Mouse (Mus musculus) olfactory bulb, adult 2 months (tissue): Measurements from ENCODE around the gene F9. TPM values are rescaled to one million over a fixed set of nuclear protein-coding genes. Genes with fewer than 3 reads are reported as not detected.
"Not testable (repeated sequence)": the region's sequence is repeated elsewhere in the genome, so short reads cannot be mapped to it uniquely, and the experiment has no call there.

Experiments used
- H3K27ac ChIP-seq: fragments of 200-500 bp; 2 replicates; pipeline ENCODE4 v1.5.1; 2012; ENCODE audit warnings: low read depth, low read length; ENCODE audit not compliant: insufficient read depth
- H3K4me1 ChIP-seq: fragments of 200-500 bp; 2 replicates; pipeline ENCODE4 v1.6.1; 2012; ENCODE audit warnings: low read length; ENCODE audit not compliant: control insufficient read depth, insufficient read depth
- H3K4me3 ChIP-seq: fragments of 200-500 bp; 2 replicates; pipeline ENCODE4 v1.5.1; 2012; ENCODE audit warnings: mild to moderate bottlenecking, low read depth, low read length, moderate library complexity; ENCODE audit not compliant: insufficient read depth
- CTCF ChIP-seq: fragments of 200-500 bp; IDR thresholded peaks from 2 replicates; pipeline ENCODE4 v1.5.1; 2012; ENCODE audit warnings: low read depth, mild to moderate bottlenecking, low read length, moderate library complexity; ENCODE audit not compliant: insufficient read depth
- POLR2A ChIP-seq: fragments of 200-500 bp; IDR thresholded peaks from 2 replicates; pipeline ENCODE4 v1.6.1; 2012; ENCODE audit warnings: mild to moderate bottlenecking, low read depth, low read length, moderate library complexity; ENCODE audit not compliant: insufficient read depth
- WGBS: fragments of 180-500 bp; shearing (Covaris S2); methylation state at CpG from one replicate; pipeline ENCODE4 v1.1.7; 2018; 5-methylcytosine and 5-hydroxymethylcytosine counted together
- polyA plus RNA-seq: library from polyadenylated mRNA; stranded (reverse); fragments of >200 nt; gene quantifications from 2 replicates; pipeline ENCODE4 v1.2.4, GENCODE M21; 2012; ENCODE audit warnings: low replicate concordance; ENCODE audit not compliant: missing spikeins, insufficient read depth, insufficient read length

F9 gene
- polyA plus RNA-seq, result not detected in 2 replicates

GRCm38 (mm10) chrX:59999221-60000083 lies at the start of gene F9:
Gene F9, plus strand, starts transcription at chrX:59999464.
- 87% methylated on average over 10 of the region's 10 CpGs for WGBS
- no peaks in the 10 kb centered on the region for H3K4me1 ChIP-seq

GRCm38 (mm10) chrX:59969767-59970166 lies 29.5 kb upstream of the F9 start:
- not testable (repeated sequence) for H3K27ac ChIP-seq, H3K4me3 ChIP-seq, H3K4me1 ChIP-seq

More at GRCm38 (mm10) chrX:59999221-60000083, at the start of gene F9:
- Histone ChIP-seq H3K4me3 (no peak within 1 kb of the TSS), H3K27ac (no peak within 1 kb of the TSS)
- TF ChIP-seq CTCF, result no peak
- TF ChIP-seq POLR2A, result no peak

GRCm38 (mm10) chrX:60000084-60000443 lies 800 bp downstream of the F9 start:
- no peaks in the 10 kb centered on the region for H3K4me1 ChIP-seq
- TF ChIP-seq POLR2A (no peak), CTCF (no peak)
- no peak overlapping the region for H3K27ac ChIP-seq
- H3K4me3 ChIP-seq, result no peak overlapping the region
- WGBS, result 80% methylated on average over 3 of the region's 3 CpGs

GRCm38 (mm10) chrX:60001461-60001860 lies 2.2 kb downstream of the F9 start:
- Histone ChIP-seq H3K4me3 (no peak overlapping the region), H3K27ac (no peak overlapping the region), H3K4me1 (no peaks in the 10 kb centered on the region)
- 86% methylated on average over 2 of the region's 2 CpGs for WGBS
- TF ChIP-seq CTCF, result no peak
- no peak for TF ChIP-seq POLR2A

GRCm38 (mm10) chrX:60013084-60013676 lies 13.9 kb downstream of the F9 start:
- no peak overlapping the region for H3K4me3 ChIP-seq
- TF ChIP-seq POLR2A (no peak), CTCF (no peak)
- H3K4me1 ChIP-seq, result no peaks in the 10 kb centered on the region
- H3K27ac ChIP-seq, result no peak overlapping the region

GRCm38 (mm10) chrX:60014588-60014987 lies 15.3 kb downstream of the F9 start:
- TF ChIP-seq CTCF, result no peak
- no peak for TF ChIP-seq POLR2A
- Histone ChIP-seq H3K4me1 (no peaks in the 10 kb centered on the region), H3K4me3 (no peak overlapping the region), H3K27ac (no peak overlapping the region)
- WGBS, result 84% methylated on average over 1 of the region's 1 CpGs

- 80% methylated on average over 4 of the region's 4 CpGs for WGBS
- TF ChIP-seq CTCF, result no peak
- TF ChIP-seq POLR2A, result no peak
- no peak overlapping the region for H3K27ac ChIP-seq
- no peak overlapping the region for H3K4me3 ChIP-seq
- no peaks in the 10 kb centered on the region for H3K4me1 ChIP-seq
These were observed 21.7 kb downstream of the F9 start for GRCm38 (mm10) chrX:60021007-60021406.

GRCm38 (mm10) chrX:60021595-60021994 lies 22.3 kb downstream of the F9 start:
- Histone ChIP-seq H3K4me1 (no peaks in the 10 kb centered on the region), H3K27ac (no peak overlapping the region), H3K4me3 (no peak overlapping the region)
- TF ChIP-seq POLR2A, result no peak
- no peak for TF ChIP-seq CTCF
- 76% methylated on average over 2 of the region's 2 CpGs for WGBS

- no peak overlapping the region for H3K27ac ChIP-seq
- 16% methylated on average over 3 of the region's 3 CpGs for WGBS
- no peak for TF ChIP-seq POLR2A
- TF ChIP-seq CTCF, result no peak
- no peaks in the 10 kb centered on the region for H3K4me1 ChIP-seq
- no peak overlapping the region for H3K4me3 ChIP-seq
These were observed 27.4 kb downstream of the F9 start for GRCm38 (mm10) chrX:60026654-60027053.
